Mouse (Mus musculus): ENCODE results near the gene Txndc12. TPM values are rescaled to one million over a fixed set of nuclear protein-coding genes. Genes with fewer than 3 reads are reported as not detected.

Txndc12 gene
- total RNA-seq (2012; rRNA removed) (35.9 and 45.5 TPM in 2 replicates), total RNA-seq (2014; rRNA removed) (61.4 and 62.3 TPM in 2 replicates), polyA plus RNA-seq (2012; ENCODE audit: insufficient read length, low read depth) (44.1 and 52.7 TPM in 2 replicates)

DNA sequence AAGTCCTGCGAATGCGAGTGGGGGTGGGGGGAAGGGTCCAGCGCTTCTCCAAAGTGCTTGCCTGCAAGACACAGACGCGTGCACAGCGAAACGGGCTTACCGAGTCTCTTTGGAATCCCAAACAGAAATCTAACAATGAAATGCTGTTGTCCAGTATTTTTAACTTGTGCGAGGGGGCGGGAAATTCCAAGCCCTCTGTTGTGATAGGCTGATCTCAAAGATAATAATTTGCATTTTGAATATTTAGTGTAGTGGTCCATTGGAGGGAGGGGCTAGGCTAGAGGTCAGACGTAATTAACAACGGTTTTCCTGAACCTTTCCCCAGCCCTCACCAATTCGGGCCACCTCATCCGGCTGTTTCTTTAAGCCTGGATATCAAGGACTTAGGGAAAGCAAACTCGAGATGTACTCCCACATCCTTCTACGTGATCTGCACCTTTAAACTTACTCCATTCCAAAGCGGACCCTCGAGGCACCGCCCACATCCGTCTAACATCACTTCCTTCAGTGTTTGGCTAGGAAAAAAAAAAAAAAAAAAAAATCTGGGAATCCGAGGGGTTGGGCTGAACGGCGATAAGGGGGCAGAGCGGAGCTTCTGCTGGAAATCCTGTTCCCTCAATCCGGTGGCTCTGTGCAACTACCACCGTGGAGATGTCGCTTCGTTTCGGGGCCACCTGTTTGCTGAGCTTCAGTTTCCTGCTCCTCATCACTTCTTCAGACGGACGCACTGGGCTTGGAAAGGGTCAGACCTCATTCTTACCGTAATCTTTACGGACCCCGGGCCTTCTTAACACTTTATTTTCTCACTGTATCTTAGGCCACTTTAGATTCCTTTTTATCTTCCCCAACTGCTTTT lies at the start of gene Txndc12:
Gene Txndc12 (plus strand): TSS at position 487 of the 856 bp plus-strand sequence.
- DNase-seq (ENCODE audit: extremely low read depth) = peak; percentile 87
- Histone ChIP-seq H3K36me3 (replicated peaks in 1 of 2; ENCODE audit: control insufficient read depth in 1 of 2, insufficient read depth in 1 of 2, low read length in 1 of 2) (peaks cover 8 to 25% of the 10 kb centered on the region in 2 experiments), H3K9ac (ENCODE audit: insufficient read depth, low read depth) (peak within 1 kb of the TSS; percentile 98), H3K27ac (ENCODE audit: insufficient read depth, low read depth) (peak within 1 kb of the TSS; percentile 98), H3K9me3 (replicated peaks; ENCODE audit: low read length) (no peaks in the 10 kb centered on the region), H3K4me3 (replicated peaks in 1 of 3; ENCODE audit: low read depth in 2 of 3, low read length in 2 of 3, poor library complexity in 1 of 3) (peak within 1 kb of the TSS; percentile 72 to 89 (median 76)), H3K79me2 (replicated peaks; ENCODE audit: control insufficient read depth, extremely low read depth, insufficient read depth, poor library complexity, severe bottlenecking) (peaks cover 48% of the 10 kb centered on the region), H3K4me2 (ENCODE audit: insufficient read depth, low read depth, poor library complexity, severe bottlenecking) (peak within 1 kb of the TSS; percentile 83), H3K27me3 (replicated peaks) (no peaks in the 10 kb centered on the region), H3K4me1 (ENCODE audit: control insufficient read depth in 1 of 2, insufficient read depth in 2 of 2) (peaks cover 0 to 42% of the 10 kb centered on the region in 2 experiments; a peak in 2 of 4 replicates)
- in situ Hi-C loops (cut with MboI; ENCODE audit: low pct_ligation_motif_present, low pct_unique_long_range_greater_than_20kb, low sequenced_read_pairs) = no loop called here
- dilution Hi-C loops (cut with MboI; ENCODE audit: extremely low pct_ligation_motif_present, extremely low pct_unique_long_range_greater_than_20kb, low sequenced_read_pairs) = no loop called here
- peak; percentile 90; the same call in 1 of the 2 replicates for TF ChIP-seq POLR2AphosphoS2 (IDR thresholded peaks at IDR 0.05; ENCODE audit: low read depth, low read length)
- no peak for TF ChIP-seq ZKSCAN1 (IDR thresholded peaks at IDR 0.05; ENCODE audit: borderline replicate concordance, low read depth, low read length)
- TF ChIP-seq RCOR1 (conservative IDR thresholded peaks at IDR 0.05; ENCODE audit: low read depth, low read length) = peak; percentile 72; the same call in 1 of the 2 replicates
- TF ChIP-seq JUND (conservative IDR thresholded peaks at IDR 0.05; ENCODE audit: low read depth, low read length) = no peak
- no peak for TF ChIP-seq GABPA (IDR thresholded peaks at IDR 0.05; ENCODE audit: insufficient replicate concordance, low read depth, low read length)
- no peak for TF ChIP-seq RAD21 (IDR thresholded peaks at IDR 0.05; ENCODE audit: low read depth, low read length)
- 0 out of 2 replicates have a peak, but pooled peaks have one; percentile 24 for TF ChIP-seq MEF2A (IDR thresholded peaks at IDR 0.05; ENCODE audit: borderline replicate concordance, low read depth, low read length)
- no peak; the same call in 1 of the 2 replicates for TF ChIP-seq CHD1 (IDR thresholded peaks at IDR 0.05; ENCODE audit: low read depth, low read length)
- TF ChIP-seq TCF12 (IDR thresholded peaks at IDR 0.05; ENCODE audit: low read depth, low read length) = peak; percentile 71; the same call in 1 of the 2 replicates
- TF ChIP-seq EP300 (IDR thresholded peaks at IDR 0.05; ENCODE audit: low read length) = no peak
- peak; percentile 35; the same call in 1 of the 2 replicates for TF ChIP-seq IRF4 (IDR thresholded peaks at IDR 0.05; ENCODE audit: low read depth, low read length)
- TF ChIP-seq JUN (IDR thresholded peaks at IDR 0.05; ENCODE audit: insufficient read depth, low read depth, low read length) = no peak
- peak; percentile 41; the same call in 1 of the 2 replicates for TF ChIP-seq KAT2A (IDR thresholded peaks at IDR 0.05; ENCODE audit: insufficient replicate concordance, low read length)
- TF ChIP-seq MYC (IDR thresholded peaks at IDR 0.05; ENCODE audit: low read depth, low read length) = peak; percentile 7; the same call in 1 of the 2 replicates
- TF ChIP-seq ZC3H11A (IDR thresholded peaks at IDR 0.05; ENCODE audit: low read depth, low read length) = no peak
- TF ChIP-seq CHD2 (IDR thresholded peaks at IDR 0.05; ENCODE audit: low read length) = 0 out of 2 replicates have a peak, but pooled peaks have one; percentile 49
- no peak; the same call in 1 of the 2 replicates for TF ChIP-seq ETS1 (conservative IDR thresholded peaks at IDR 0.05; ENCODE audit: low read depth, low read length)
- TF ChIP-seq HCFC1 (IDR thresholded peaks at IDR 0.05; ENCODE audit: low read depth, low read length) = peak; percentile 79
- TF ChIP-seq MAX (IDR thresholded peaks at IDR 0.05; ENCODE audit: low read length) = peak; percentile 45
- no peak for TF ChIP-seq UBTF (IDR thresholded peaks at IDR 0.05; ENCODE audit: low read depth, low read length)
- no peak for TF ChIP-seq SMC3 (IDR thresholded peaks at IDR 0.05; ENCODE audit: low read depth, low read length)
- TF ChIP-seq PAX5 (IDR thresholded peaks at IDR 0.05; ENCODE audit: low read length) = no peak
- no peak for TF ChIP-seq CTCF (conservative IDR thresholded peaks at IDR 0.05 in 1 of 2, IDR thresholded peaks at IDR 0.05 in 1 of 2; ENCODE audit: low read depth in 2 of 2, low read length in 2 of 2)
- peak; percentile 76; the same call in 1 of the 2 replicates for TF ChIP-seq SIN3A (IDR thresholded peaks at IDR 0.05; ENCODE audit: low read length)
- no peak for TF ChIP-seq USF2 (conservative IDR thresholded peaks at IDR 0.05; ENCODE audit: low read depth, low read length)
- TF ChIP-seq MAFK (IDR thresholded peaks at IDR 0.05; ENCODE audit: insufficient replicate concordance, low read length) = 0 out of 2 replicates have a peak, but pooled peaks have one; percentile 8
- TF ChIP-seq ELF1 (IDR thresholded peaks at IDR 0.05; ENCODE audit: low read depth, low read length) = no peak; the same call in 1 of the 2 replicates
- TF ChIP-seq USF1 (IDR thresholded peaks at IDR 0.05; ENCODE audit: low read depth, low read length) = no peak
- TF ChIP-seq BHLHE40 (IDR thresholded peaks at IDR 0.05; ENCODE audit: low read depth, low read length) = 0 out of 2 replicates have a peak, but pooled peaks have one; percentile 6
- TF ChIP-seq NELFE (IDR thresholded peaks at IDR 0.05; ENCODE audit: low read depth, low read length) = peak; percentile 86
- peak; percentile 97 for TF ChIP-seq TBP (conservative IDR thresholded peaks at IDR 0.05; ENCODE audit: low read depth, low read length)
- peak; percentile 76 for TF ChIP-seq POLR2A (IDR thresholded peaks at IDR 0.05; ENCODE audit: low read depth, low read length)
- TF ChIP-seq ZMIZ1 (IDR thresholded peaks at IDR 0.05; ENCODE audit: low read depth, low read length) = peak; percentile 92
- TF ChIP-seq ZNF384 (IDR thresholded peaks at IDR 0.05; ENCODE audit: low read depth, low read length) = peak; percentile 98
- TF ChIP-seq MXI1 (IDR thresholded peaks at IDR 0.05; ENCODE audit: low read depth, low read length) = peak; percentile 60; the same call in 1 of the 2 replicates
- TF ChIP-seq NRF1 (IDR thresholded peaks at IDR 0.05; ENCODE audit: low read depth, low read length) = 0 out of 2 replicates have a peak, but pooled peaks have one; percentile 11
- peak; percentile 95 for TF ChIP-seq MAZ (IDR thresholded peaks at IDR 0.05; ENCODE audit: low read depth, low read length)

All from CH12.LX (cell line).